Mouse (Mus musculus) T-cell, adult 66 days (primary cell): Measurements from ENCODE around the gene Ms4a2. TPM values are rescaled to one million over a fixed set of nuclear protein-coding genes. Genes with fewer than 3 reads are reported as not detected.

Experiments used
- total RNA-seq, 2 experiments: library from RNA; stranded (reverse); gene quantifications; 3 replicates in 1 of 2; 4 replicates in 1 of 2; pipeline ENCODE4 v1.2.4; 2023

Ms4a2 gene
- under 1 TPM in 1 of 2 experiments, not detected in 1; 0.41 TPM for total RNA-seq

DNA sequence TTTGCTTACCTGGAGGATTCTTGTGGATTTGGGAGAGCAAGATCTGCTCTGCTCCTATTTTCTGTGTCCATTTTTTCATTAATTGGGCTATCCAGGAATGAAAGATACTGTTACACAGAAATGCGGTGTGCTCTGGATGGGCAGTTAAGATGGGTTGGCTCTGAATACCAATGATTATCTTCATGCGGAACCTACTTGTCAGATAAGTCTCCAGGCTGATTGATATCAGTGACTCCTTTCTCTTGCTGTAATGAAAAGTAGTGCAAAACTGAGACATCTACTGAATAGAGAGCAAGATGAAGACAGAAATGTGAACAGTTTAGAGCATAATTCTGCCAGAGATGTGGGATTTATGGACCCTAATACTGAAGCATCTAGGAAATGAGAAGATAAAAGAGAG, at the start of gene Ms4a2:
Ms4a2 (minus strand) TSS at position 169 of the 400 bp plus-strand sequence.

DNA sequence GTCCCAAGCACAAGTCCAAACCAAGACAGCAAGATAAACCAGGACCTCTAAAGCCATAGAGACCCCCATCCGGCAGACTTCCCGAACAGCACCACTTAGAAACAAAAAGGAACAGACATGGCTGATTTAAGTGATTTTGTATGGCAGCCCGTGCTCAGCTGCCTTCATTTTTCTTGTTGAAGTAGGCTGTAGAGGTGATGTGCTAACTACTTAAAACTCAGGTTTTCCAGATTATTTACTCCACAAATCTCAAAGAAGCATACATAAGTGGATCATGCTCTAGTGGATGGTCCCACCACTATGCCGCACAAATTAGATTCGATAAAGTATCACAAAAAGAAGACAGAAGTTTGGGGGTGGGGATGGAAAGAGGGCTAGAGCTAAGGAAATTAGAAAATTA, 36.9 kb upstream of the Ms4a2 start, which contains the start of gene Oosp2:
Oosp2 (minus strand) TSS at position 101 of the 400 bp plus-strand sequence.

DNA sequence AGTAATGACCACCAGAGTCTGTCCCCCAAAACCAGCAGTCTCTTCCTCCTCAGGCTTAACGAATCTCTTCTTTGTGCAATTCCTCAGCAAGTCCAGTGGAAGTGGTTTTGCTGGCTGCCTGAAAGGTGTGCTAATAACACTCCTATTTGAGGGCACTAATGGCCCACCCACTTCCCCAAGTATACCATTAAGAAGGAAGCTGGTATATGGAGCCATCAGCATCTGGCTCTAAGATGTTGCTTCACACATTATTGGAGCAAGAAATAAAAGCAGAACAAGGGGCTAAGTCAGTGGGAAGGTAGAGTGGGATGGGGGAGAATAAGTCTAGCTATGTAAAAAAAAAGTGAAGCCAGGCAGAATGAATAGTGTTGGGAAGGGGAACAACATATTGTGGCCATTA, 17.2 kb upstream of the Ms4a2 start, which contains the start of gene Ms4a3:
Ms4a3 (minus strand) TSS at position 120 of the 400 bp plus-strand sequence.

DNA sequence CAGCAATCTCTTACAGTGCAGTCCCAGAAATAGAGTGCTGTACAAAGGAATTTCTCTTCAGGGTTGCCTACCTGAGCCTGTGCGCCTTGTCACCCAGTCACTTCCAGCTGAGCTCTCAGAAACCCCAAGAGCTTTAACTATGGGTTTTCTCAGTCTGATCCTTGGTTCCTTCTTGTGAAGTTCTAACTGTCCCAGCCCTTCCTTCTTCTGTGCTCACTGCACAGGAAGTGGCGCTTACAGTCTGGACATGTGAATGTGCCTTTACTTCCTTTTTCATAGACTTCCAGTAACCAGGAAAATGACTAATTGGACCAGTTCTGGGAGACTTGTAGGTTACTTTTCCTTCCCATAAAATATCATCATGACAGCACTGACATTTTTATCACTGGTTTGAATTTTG, 18.9 kb downstream of the Ms4a2 start, which contains the start of gene Ms4a6d:
Ms4a6d (minus strand) TSS at position 247 of the 400 bp plus-strand sequence.

Other genes with a start within 250 kb of the Ms4a2 start
- 1 to 10 TPM; 1.2 to 2.3 TPM for gene Ms4a4a, start 248.2 kb downstream of the Ms4a2 start, total RNA-seq
- gene Ms4a4c, start 218.9 kb downstream of the Ms4a2 start, total RNA-seq: 10 to 100 TPM; 55.3 to 55.9 TPM
- gene Ms4a4b, start 180.2 kb downstream of the Ms4a2 start, total RNA-seq: 1,000 to 10,000 TPM in 1 of 2 experiments, 100 to 1,000 TPM in 1; 967 to 1,146 TPM
- gene Ms4a6c, start 154.4 kb downstream of the Ms4a2 start, total RNA-seq: 10 to 100 TPM; 46.6 to 58.0 TPM
- 100 to 1,000 TPM; 169 to 211 TPM for gene Gm8369, start 137.8 kb downstream of the Ms4a2 start, total RNA-seq
- 100 to 1,000 TPM; 526 to 627 TPM for gene Ms4a6b, start 107.2 kb downstream of the Ms4a2 start, total RNA-seq
- gene Ms4a4d, start 86.9 kb downstream of the Ms4a2 start, total RNA-seq: 1 to 10 TPM in 1 of 2 experiments, under 1 TPM in 1; 0.61 to 1.0 TPM
- 10 to 100 TPM in 1 of 2 experiments, 1 to 10 TPM in 1; 7.5 to 13.1 TPM for gene Ms4a6d, start 18.9 kb downstream of the Ms4a2 start, total RNA-seq
- not detected for gene Ms4a3, start 17.1 kb upstream of the Ms4a2 start, total RNA-seq
- gene Oosp2, start 36.8 kb upstream of the Ms4a2 start, total RNA-seq: not detected
- gene Oosp1, start 67.4 kb upstream of the Ms4a2 start, total RNA-seq: not detected
- gene Oosp3, start 73.3 kb upstream of the Ms4a2 start, total RNA-seq: not detected
- gene Gif, start 123.8 kb upstream of the Ms4a2 start, total RNA-seq: not detected
- gene Mrpl16, start 146.7 kb upstream of the Ms4a2 start, total RNA-seq: 10 to 100 TPM; 26.1 to 26.2 TPM
- 1 to 10 TPM; 7.5 to 9.4 TPM for gene Stx3, start 195.7 kb upstream of the Ms4a2 start, total RNA-seq
- gene Olfr1417, start 215.5 kb upstream of the Ms4a2 start, total RNA-seq: not detected
- not detected for gene Olfr1418, start 237.3 kb upstream of the Ms4a2 start, total RNA-seq